Mouse (Mus musculus) cerebellum, postnatal 14 days (tissue): ENCODE measurements at regions not wholly inside any gene's neighbourhood (a gene's known extent, or its start where the extent isn't known, plus 50 kb on each side); places are given as distances from the start of the nearest gene placed in this dataset.
"Not testable (repeated sequence)": the region's sequence is repeated elsewhere in the genome, so short reads cannot be mapped to it uniquely, and the experiment has no call there.

ENCODE experiments used
- DNase-seq, 2 experiments: peaks; one replicate each; pipeline ENCODE4 v3.0.0; 2021; ENCODE audit warnings: mixed read lengths in 2 of 2

- DNase-seq: not testable (repeated sequence)
These were observed 171.0 kb upstream of the Cdh7 start for GRCm38 (mm10) chr1:109811191-109811590.

GRCm38 (mm10) chr1:109850591-109850990 is 131.6 kb upstream of the Cdh7 start:
- DNase-seq: peak; percentile 50 to 60

- no peak for DNase-seq
These were observed 83.6 kb upstream of the Cdh7 start for GRCm38 (mm10) chr1:109898652-109899051.

- DNase-seq: peak; percentile 26 to 45
These were observed 52.6 kb upstream of the Cdh7 start for GRCm38 (mm10) chr1:109929483-109930255.
